Mouse (Mus musculus) CH12F3 (cell line): ENCODE results near the gene Pck2.

Source experiments
- in situ Hi-C: fragments of 300-500 bp; cut with MboI; formaldehyde crosslinking; loops from 2 replicates; pipeline ENCODE4 v1.14.3; 2020; ENCODE audit warnings: low sequenced_read_pairs

Gene Pck2

DNA sequence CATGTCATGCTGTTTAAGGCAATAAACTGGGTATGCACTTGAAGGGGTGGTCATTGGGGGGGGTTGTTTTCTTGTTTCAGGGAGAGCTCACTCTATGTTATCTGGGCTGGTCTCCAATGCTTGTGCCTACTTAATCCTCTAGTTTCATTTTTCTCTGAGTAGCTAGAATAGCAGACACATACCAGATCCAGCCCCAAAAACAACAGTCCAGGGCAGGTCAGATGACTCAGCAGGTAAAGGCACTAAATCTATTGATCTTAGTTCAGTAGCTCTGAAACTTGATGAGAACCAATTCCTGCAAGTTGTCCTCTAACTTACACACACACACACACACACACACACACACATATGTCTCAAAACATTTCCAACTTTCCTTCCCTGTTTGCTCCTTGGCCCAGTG lies 31.7 kb downstream of the Pck2 start:
- in situ Hi-C loops = no loop called here

DNA sequence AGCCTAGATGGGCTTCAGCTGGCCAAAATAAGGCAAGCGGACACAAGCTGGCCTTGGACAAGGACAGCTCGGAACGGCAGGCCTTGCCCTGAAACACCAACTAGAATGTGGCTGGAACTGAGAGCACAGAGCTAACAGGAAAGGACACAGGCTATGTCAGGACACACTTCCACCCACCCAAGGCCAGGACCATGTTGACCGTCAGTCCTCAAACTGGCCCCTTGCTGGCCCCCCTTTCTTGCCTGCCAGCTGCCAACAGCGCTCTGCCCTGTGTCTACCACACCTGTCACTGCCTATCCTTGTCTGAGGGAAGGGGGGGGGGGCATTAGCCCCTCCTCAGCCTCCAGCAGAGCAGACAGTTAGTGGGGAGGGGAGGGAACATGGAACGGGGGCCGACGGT lies 35.2 kb downstream of the Pck2 start, which contains the start of gene Fitm1:
Fitm1 (plus strand) TSS at position 316 of the 400 bp plus-strand sequence.
- in situ Hi-C loops = no loop called here

DNA sequence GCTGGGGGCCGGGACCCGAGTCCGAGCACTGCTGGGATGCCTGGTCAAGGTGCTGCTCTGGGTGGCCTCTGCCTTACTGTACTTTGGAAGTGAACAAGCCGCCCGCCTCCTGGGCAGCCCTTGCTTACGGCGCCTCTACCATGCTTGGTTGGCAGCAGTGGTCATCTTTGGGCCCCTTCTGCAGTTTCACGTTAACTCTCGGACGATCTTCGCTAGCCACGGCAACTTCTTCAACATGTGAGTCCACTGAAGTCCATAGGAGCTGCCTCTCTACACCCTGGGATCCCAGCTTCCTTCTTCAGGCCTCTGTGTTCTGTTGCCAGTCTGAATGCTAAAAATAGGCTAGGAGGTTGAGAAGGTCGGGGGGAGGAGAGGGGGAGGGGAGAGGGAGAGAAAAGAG lies 35.6 kb downstream of the Pck2 start:
- in situ Hi-C loops = no loop called here

DNA sequence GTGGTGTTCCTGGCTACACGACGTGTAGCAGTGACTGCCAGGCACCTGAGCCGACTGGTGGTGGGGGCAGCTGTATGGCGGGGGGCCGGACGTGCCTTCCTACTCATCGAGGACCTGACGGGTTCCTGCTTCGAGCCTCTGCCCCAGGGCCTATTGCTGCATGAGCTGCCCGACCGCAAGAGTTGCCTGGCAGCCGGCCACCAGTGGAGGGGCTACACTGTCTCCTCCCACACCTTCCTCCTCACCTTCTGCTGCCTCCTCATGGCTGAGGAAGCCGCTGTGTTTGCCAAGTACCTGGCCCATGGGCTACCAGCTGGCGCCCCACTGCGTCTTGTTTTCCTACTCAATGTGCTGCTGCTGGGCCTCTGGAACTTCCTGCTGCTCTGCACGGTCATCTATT lies 36.3 kb downstream of the Pck2 start:
- in situ Hi-C loops = no loop called here

DNA sequence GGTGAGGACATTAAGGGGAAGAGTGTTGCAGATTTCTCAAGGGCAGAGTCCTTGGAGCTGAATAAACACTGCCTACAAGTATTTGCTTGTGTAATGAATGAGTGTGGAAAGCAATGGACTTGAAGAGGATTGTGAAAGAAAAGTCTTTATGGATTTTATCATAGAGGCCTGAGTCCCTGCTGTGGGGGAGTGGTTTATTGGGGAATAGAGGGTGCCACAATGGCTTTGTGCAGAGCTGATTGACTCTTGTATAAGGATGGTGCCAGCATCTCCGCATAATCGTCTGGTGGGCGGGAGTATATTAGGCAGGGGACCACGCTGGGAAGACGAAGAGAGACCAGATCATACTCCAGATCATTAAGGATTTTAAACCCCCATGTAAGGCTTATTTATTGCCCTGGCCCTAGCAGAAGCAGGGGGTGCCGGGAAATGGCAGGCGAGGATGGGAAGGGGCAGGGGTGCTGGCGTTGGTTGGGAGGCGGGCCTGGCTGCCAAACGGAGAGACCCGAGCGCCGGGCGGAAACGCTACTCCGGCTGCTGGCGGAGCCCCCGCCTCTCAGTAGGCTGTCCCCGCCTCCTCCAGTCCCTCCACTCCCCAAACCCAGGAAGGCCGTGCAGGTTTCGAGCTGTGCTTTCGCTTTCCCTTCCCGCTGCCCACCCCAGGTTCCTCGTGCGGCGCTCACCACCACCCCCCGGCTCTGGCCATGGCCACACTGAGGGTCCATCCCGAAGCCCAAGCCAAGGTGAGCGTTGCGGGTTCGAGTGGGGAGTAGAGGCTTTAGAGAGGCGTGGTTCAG lies 38.0 kb downstream of the Pck2 start, which contains the start of gene Psme1:
Psme1 (plus strand) TSS at position 253 of the 797 bp plus-strand sequence.
- in situ Hi-C loops = no loop called here

DNA sequence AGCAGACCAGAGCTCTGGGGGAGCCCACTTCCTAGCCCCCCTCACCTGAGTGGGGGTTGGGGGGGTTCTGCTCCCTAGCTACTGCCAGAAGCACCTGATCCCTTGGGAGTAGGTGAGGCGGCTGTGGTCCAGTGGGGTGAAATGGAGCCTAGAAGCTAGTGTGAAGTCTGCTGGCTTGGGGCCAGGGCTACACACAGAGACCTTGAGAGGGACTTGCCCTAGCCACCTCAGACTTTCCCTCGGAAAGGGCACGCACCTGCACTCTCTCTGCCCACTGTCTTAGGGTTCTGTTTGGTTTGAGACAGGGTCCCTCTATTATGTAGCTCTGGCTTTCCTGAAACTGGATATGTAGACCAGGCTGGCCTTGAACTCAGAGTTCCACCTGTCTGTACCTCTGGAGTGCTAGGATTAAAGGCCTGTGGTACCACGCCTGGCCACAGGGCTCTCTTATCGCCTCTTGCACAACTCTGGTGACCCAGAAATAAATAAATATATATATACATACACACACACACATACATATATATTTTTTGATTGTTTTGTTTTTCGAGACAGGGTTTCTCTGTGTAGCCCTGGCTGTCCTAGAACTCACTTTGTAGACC lies 38.7 kb downstream of the Pck2 start:
- in situ Hi-C loops = no loop called here

DNA sequence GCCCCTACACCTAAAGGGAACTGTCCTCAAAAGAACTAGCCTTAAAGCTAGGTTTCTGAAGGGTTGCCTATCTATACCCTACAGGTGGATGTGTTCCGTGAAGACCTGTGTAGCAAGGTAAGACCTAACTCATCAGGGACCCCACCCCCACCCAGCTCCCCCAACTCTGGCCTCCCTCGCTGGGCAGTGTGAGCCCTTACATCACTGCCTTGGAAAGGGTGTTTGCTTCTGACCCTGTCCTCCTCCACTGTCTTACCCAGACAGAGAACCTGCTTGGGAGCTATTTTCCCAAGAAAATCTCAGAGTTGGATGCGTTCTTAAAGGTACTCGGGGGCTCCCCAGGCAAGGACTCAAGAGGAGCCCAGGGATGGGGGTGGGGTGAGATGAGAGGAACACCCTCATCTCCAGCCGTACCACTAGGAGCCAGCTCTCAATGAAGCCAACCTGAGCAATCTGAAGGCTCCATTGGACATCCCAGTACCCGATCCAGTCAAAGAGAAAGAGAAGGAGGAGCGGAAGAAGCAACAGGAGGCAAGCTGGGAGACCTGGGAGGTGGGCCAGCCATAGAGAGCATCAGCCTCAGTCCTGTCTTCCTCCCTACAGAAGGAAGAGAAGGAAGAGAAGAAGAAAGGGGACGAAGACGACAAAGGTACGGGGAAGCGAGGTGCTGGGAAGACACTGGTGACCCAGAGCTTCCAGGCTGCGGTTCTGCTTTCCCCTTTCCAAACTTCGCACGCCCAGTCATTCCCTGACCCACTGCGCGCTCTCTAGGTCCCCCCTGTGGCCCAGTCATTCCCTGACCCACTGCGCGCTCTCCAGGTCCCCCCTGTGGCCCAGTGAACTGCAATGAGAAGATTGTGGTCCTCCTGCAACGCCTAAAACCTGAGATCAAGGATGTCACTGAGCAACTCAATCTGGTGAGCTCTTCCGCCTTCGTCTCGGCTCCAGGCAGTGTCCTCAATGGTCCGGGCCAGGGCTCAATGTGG lies 39.7 kb downstream of the Pck2 start:
- in situ Hi-C loops = no loop called here

DNA sequence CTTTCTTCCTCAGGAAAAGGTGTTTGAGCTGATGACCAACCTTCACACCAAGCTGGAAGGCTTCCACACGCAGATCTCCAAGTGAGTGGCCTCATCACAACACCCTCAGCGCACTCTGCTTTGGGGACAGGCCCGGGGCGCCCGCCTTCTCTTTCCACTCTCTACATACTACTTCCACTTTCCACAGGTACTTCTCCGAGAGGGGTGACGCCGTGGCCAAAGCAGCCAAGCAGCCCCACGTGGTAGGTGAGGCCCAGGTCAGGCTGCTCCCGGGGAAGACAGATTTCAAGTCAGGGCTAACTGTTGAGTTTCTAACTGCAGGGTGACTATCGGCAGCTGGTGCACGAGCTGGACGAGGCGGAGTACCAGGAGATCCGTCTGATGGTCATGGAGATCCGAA lies 40.7 kb downstream of the Pck2 start:
- in situ Hi-C loops = no loop called here

DNA sequence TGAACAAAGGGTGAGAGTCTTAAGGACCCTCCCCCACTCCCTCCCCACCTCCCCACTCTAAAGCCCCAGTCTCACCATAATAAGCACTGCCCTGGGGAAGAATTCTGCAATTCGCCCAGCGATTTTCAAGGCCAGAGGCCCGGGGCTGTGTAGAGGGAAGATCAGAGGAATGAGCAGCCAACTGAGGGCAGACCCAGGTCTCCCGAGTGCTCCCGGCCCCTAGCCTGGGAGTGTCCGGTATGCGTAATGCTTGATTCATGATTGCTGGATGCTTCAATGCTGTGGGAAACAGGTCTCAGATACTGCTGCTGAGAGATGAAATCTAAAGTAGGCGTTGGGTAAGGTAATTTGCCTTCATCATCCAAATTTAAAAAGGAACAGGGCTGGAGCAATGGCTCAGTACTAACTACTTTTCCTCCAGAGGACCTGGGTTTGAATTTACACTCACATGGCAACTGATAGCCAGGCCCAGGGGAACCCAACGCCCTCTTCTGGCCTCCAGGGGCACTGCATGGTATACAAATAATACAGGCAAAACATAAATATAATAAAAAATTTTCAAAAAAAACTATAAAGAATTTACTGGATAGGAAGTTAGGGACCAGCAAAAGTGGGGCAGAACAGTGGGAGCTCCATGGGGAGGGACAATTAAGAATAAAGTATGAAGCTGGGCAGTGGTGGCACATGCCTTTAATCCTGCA lies 42.1 kb downstream of the Pck2 start:
- in situ Hi-C loops = no loop called here

DNA sequence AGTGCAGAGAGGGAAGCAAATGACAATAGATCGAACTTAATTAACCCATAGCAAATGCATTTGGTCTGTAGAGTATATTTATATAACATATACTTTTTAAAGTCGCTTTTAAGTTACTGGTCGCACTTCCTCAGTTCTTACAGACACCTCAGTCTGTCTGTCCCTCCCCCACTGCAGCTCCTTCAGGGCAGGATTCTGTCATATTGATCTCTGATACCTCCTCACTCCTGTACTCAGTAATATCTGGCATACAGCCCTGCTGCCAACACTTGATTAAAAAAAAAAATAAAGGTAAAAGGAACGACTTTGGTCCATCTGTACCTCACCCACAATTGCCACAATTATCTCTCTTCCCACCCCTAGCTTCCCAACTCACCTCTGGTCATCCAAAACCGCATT lies 44.2 kb downstream of the Pck2 start:
- in situ Hi-C loops = no loop called here

DNA sequence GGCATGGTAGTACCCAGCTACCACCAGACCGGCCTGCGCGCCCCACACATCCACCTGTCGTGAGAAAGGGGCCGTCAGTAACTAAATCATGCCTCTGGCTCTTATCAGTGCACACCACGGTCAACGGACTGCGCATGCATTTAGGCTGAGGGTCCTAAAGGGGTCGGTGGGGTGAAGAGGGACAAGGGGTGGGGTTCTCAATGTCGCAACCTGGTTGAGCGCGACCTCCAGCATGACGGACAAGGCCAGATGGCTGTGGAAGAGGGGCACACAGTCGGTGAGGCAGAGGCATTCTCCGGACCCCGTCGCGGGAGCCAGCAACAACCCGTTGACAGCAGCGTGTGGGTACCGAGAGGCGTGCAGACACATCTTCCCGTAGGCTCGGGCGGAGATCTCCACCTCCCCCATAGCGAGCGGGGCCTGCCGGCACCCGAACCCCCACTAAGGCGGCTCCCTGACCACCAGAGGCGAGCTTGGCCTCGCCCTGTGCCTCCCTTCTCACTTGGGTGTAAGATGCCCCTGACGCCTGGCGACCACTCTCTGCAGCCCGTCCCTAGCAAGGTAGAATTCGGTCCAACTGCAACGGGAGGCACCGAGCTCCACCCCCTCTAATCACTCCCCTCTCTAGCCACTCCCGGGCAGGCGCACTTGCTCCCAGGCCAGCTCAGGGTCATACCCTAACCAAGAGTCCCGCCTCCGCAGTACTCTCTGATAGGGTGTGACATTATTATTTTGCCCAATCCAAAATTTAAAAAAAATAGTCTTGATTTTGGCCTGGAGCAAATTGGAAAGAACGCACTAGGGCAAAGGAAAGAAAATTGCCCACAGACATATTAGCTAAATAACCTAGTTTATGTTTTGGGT lies 44.9 kb downstream of the Pck2 start, which contains the start of gene Emc9:
Emc9 (minus strand) TSS at position 601 of the 864 bp plus-strand sequence.
- in situ Hi-C loops = no loop called here

DNA sequence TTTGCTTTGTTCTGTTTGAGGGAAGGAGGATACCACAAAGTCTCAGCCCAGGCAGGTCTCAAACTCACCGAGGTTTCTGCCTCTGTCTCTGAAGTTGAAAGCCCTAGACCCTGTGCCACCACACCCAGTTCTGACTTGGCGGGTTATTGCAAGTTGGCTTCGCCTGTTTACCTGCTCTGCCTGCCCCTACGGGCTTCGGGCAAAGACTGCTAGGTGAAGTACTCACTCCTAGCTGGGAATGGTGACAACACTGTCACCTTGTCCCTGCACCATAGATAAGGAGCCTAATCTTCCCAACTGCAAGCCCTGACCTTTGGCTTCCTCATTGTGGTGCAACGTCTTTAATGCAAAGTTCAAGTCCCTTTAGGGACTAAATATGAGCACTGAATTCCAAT lies 45.5 kb downstream of the Pck2 start:
- in situ Hi-C loops = no loop called here

DNA sequence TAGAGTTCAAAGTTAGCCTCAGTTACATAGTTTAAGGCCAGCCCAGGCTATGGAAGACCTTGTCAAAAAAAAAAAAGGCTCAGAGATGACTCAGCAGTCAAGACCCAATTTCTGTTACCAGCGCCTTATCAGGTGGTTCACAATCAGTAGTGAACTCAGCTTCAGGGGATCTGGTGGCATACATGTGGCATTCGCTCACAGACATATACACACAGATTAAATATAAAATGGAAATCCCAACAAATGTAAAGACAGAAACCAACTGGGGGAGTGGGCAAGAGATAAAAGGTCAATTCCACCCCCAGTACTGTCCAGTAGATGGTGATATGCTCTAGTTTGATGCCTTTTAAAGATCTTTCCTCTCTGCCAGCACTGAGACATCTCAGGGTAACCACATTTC lies 46.1 kb downstream of the Pck2 start:
- in situ Hi-C loops = no loop called here

DNA sequence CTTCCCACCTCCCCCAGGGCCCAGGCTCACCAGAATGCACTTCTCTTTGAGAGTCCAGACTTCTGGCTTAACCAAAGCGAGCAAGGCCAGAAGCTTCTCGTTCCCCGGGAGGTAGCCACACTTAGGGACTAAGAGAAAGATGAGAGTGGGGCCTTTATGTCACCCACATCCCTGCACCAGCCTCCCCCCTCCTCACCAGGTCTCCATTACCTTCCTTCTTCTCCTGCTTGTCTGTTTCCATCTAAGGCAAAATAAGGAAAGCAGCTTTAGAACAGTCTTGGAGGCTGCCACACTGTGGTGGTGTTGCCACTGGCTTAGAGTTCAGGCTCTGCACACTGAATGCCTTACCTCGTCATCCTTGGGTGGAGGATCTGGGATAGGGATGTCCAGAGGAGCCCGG lies 49.2 kb downstream of the Pck2 start:
- in situ Hi-C loops = no loop called here

DNA sequence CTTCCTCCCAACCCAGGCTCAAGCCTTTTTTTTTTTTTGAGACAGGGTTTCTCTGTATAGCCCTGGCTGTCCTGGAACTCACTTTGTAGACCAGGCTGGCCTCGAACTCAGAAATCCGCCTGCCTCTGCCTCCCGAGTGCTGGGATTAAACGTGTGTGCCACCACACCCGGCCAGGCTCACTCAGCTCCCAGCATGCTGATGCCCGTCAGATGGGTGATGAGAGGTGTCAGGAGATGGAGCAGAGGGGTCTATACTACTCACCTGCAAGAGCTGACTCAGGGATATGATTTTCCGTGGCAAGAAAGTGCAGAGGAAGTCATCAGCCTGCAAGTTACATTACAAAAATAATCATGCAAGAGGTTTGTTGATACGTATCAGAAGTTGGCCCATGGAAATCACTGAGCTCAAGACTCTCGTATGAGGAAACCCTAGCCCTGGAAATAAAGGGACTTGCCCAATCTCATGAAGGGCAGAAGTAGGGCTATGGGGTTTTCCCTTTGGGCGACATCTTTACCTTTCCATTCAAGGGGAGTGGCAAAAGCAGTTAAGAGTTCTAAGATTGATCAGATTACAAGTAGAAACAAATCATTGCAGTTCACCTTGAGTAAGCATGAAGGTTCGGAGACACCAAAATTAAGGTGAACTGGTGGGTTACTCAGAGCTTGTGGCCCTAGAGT lies 49.8 kb downstream of the Pck2 start:
- in situ Hi-C loops = no loop called here

DNA sequence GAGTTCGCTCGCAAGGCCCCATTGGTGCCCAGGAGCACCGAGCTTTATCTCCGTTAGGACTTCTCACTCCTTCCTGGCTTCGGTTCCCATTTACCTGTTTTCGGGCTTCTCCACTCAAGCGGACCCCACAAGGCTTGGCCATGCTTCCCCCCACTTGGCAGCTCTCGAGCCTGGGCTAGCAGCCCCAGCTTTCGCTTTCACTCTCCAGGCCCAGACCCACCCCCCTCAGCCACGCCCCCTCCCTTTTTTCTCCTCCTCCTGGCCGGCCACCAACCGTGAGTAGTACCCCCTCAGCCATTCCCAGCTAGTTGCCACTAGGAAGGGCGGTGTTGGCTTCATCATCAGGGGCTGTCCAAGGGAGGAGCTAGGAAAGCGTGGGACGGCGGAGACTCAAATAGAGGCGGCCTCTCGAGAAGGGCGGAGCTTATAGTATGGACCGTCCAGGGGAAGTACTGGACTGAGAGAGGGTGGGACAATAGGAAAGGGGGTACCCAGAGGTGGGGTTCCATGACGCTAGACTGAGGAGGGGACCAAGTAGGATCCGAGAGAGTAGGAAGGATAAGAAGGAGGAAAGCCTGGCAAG lies 50.8 kb downstream of the Pck2 start, which contains the start of gene Psme2:
Psme2 (minus strand) TSS at position 366 of the 583 bp plus-strand sequence.
- in situ Hi-C loops = no loop called here

DNA sequence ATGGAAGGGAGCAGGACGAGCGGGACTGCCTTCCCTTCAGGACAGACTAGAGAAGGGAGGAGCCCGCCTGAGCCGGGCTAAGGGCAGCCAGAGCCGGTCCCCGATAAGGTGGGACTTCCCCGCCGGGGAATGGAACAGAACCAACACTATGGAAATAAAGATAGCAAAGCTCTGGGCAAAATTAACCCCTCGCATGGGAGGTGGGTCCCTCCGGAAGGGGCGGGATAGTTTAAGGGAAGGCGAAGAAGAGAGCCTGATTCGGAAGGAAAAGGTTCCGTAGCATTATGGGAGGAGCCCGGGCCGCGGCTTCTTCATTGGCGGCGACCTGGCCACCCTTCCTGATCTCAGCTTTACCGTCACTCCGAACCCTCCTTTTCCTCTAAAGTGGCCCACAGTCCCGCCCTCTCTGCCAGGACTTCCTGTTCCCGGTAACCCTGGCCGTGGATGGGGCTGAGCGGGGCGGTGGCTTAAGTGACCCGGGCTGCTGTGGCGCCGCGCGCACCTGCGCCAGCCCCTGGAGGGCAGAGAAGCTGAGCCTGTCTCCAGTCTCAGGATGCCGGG lies 51.3 kb downstream of the Pck2 start, which contains the start of gene Rnf31:
Rnf31 (plus strand) TSS at position 378 of the 561 bp plus-strand sequence.
- in situ Hi-C loops = no loop called here

DNA sequence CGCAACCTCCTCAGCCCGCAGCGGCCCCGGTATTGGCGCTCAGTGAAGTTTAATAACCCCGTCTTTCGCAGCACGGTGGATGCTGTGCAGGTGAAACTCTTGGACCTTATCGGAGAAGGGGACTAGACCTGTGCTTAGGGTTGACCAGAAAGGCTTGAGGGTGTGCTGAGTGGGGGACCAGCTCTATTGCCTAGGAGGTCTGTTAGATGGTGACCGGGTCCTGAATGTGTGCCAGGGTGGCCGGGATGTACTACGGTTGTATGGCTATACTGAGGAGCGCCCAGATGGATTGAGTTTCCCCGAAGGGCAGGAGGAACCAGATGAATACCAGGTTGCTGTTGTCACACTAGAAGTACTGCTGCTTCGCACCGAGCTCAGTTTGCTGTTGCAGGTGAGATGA lies 52.2 kb downstream of the Pck2 start:
- in situ Hi-C loops = no loop called here
